Mouse (Mus musculus) CH12.LX (cell line): ENCODE measurements at regions not wholly inside any gene's neighbourhood (a gene's known extent, or its start where the extent isn't known, plus 50 kb on each side); places are given as distances from the start of the nearest gene placed in this dataset.

Experiments
- DNase-seq: peaks from one replicate; pipeline ENCODE4 v3.0.0-alpha.2; 2013; ENCODE audit errors: extremely low read depth
- H3K27ac ChIP-seq: 2 replicates; pipeline ENCODE4 v1.5.1; 2012; ENCODE audit warnings: low read depth, mild to moderate bottlenecking, control low read depth, moderate library complexity; ENCODE audit not compliant: insufficient read depth
- H3K27me3 ChIP-seq: replicated peaks from 2 replicates; pipeline ENCODE3; 2012; ENCODE audit warnings: inconsistent platforms
- H3K36me3 ChIP-seq, 2 experiments: replicated peaks in 1 of 2; 2 replicates each; pipeline versions ENCODE3 to v1.6.1; 2012; ENCODE audit warnings: inconsistent platforms in 1 of 2, low read length in 1 of 2, mild to moderate bottlenecking in 1 of 2, mixed read lengths in 1 of 2, moderate library complexity in 1 of 2; ENCODE audit not compliant: control insufficient read depth in 1 of 2, insufficient read depth in 1 of 2
- H3K4me1 ChIP-seq, 2 experiments: 2 replicates each; pipeline ENCODE4 v1.6.1; 2012; ENCODE audit warnings: inconsistent platforms in 1 of 2, moderate library complexity in 1 of 2; ENCODE audit not compliant: insufficient read depth in 2 of 2, control insufficient read depth in 1 of 2
- H3K4me2 ChIP-seq: 2 replicates; pipeline ENCODE4 v1.6.1; 2012; ENCODE audit warnings: low read depth, mild to moderate bottlenecking, control low read depth; ENCODE audit not compliant: poor library complexity, insufficient read depth, severe bottlenecking
- H3K4me3 ChIP-seq, 3 experiments: fragments of 150-350 bp in 1 of 3; sonication (generic) in 1 of 3; replicated peaks in 1 of 3; 2 replicates each; pipeline versions ENCODE3 to v1.5.1; 2011 to 2012; ENCODE audit warnings: low read depth in 2 of 3, low read length in 2 of 3, mild to moderate bottlenecking in 2 of 3, moderate library complexity in 2 of 3, control low read depth in 1 of 3, improper control_type of control experiment in 1 of 3, inconsistent platforms in 1 of 3, mixed read lengths in 1 of 3; ENCODE audit not compliant: poor library complexity in 1 of 3
- H3K79me2 ChIP-seq: replicated peaks from 2 replicates; pipeline ENCODE4 v1.6.1; 2012; ENCODE audit warnings: mild to moderate bottlenecking, moderate library complexity; ENCODE audit not compliant: control insufficient read depth, poor library complexity, insufficient read depth, severe bottlenecking; ENCODE audit errors: extremely low read depth
- H3K9ac ChIP-seq: 2 replicates; pipeline ENCODE4 v1.6.1; 2012; ENCODE audit warnings: low read depth, mild to moderate bottlenecking, control low read depth, moderate library complexity; ENCODE audit not compliant: insufficient read depth
- H3K9me3 ChIP-seq: replicated peaks from 2 replicates; pipeline ENCODE3; 2012; ENCODE audit warnings: low read length, inconsistent platforms, mixed read lengths
- CTCF ChIP-seq, 2 experiments: IDR thresholded peaks in 1 of 2; conservative IDR thresholded peaks in 1 of 2; 2 replicates each; pipeline ENCODE4 v1.5.1; 2011 to 2012; ENCODE audit warnings: low read depth in 2 of 2, low read length in 2 of 2, improper control_type of control experiment in 1 of 2, inconsistent platforms in 1 of 2, mild to moderate bottlenecking in 1 of 2, moderate library complexity in 1 of 2
- ELF1 ChIP-seq: IDR thresholded peaks from 2 replicates; pipeline ENCODE4 v1.6.1; 2014; ENCODE audit warnings: low read depth, mild to moderate bottlenecking, inconsistent platforms, low read length, improper control_type of control experiment
- EP300 ChIP-seq: IDR thresholded peaks from 2 replicates; pipeline ENCODE4 v1.6.1; 2011; ENCODE audit warnings: low read length, improper control_type of control experiment
- ETS1 ChIP-seq: conservative IDR thresholded peaks from 2 replicates; pipeline ENCODE4 v1.6.1; 2012; ENCODE audit warnings: low read depth, mild to moderate bottlenecking, inconsistent platforms, low read length, improper control_type of control experiment, moderate library complexity
- GABPA ChIP-seq: IDR thresholded peaks from 2 replicates; pipeline ENCODE4 v1.6.1; 2012; ENCODE audit warnings: low read depth, low read length, improper control_type of control experiment, inconsistent platforms; ENCODE audit not compliant: insufficient replicate concordance
- NRF1 ChIP-seq: IDR thresholded peaks from 2 replicates; pipeline ENCODE4 v1.6.1; 2014; ENCODE audit warnings: low read depth, mild to moderate bottlenecking, inconsistent platforms, low read length, improper control_type of control experiment, moderate library complexity
- PAX5 ChIP-seq: IDR thresholded peaks from 2 replicates; pipeline ENCODE4 v1.6.1; 2012; ENCODE audit warnings: low read length, inconsistent platforms, mixed read lengths
- SIN3A ChIP-seq: IDR thresholded peaks from 2 replicates; pipeline ENCODE4 v1.6.1; 2012; ENCODE audit warnings: low read length, improper control_type of control experiment, inconsistent platforms
- TCF12 ChIP-seq: IDR thresholded peaks from 2 replicates; pipeline ENCODE4 v1.6.1; 2014; ENCODE audit warnings: low read depth, mild to moderate bottlenecking, inconsistent platforms, low read length, improper control_type of control experiment
- ZC3H11A ChIP-seq: IDR thresholded peaks from 2 replicates; pipeline ENCODE4 v1.6.1; 2012; ENCODE audit warnings: low read depth, mild to moderate bottlenecking, inconsistent platforms, low read length, improper control_type of control experiment
- ZNF384 ChIP-seq: IDR thresholded peaks from 2 replicates; pipeline ENCODE4 v1.6.1; 2012; ENCODE audit warnings: low read depth, low read length, improper control_type of control experiment, inconsistent platforms
- dilution Hi-C: fragments of 300-500 bp; cut with MboI; formaldehyde crosslinking; loops from 2 replicates; pipeline ENCODE4 v1.14.3; 2020; ENCODE audit warnings: low sequenced_read_pairs; ENCODE audit not compliant: extremely low pct_unique_long_range_greater_than_20kb, extremely low pct_ligation_motif_present
- in situ Hi-C: fragments of 300-500 bp; cut with MboI; formaldehyde crosslinking; loops from 3 replicates; pipeline ENCODE4 v1.14.3; 2019; ENCODE audit warnings: low sequenced_read_pairs, low pct_ligation_motif_present, low pct_unique_long_range_greater_than_20kb, mixed read lengths

GRCm38 (mm10) chr9:115651708-115652107 is 257.5 kb upstream of the Gadl1 start:
- dilution Hi-C loops (no loop called here), in situ Hi-C loops (no loop called here)
- H3K4me2 ChIP-seq: no peak overlapping the region
- H3K9me3 ChIP-seq: peaks cover 3% of the 10 kb centered on the region
- H3K79me2 ChIP-seq: no peaks in the 10 kb centered on the region
- no peaks in the 10 kb centered on the region for H3K27me3 ChIP-seq
- H3K36me3 ChIP-seq: no peaks in the 10 kb centered on the region
- peaks cover 6 to 36% of the 10 kb centered on the region in 2 experiments; a peak in 3 of 4 replicates for H3K4me1 ChIP-seq
- no peak for TF ChIP-seq TCF12
- TF ChIP-seq GABPA: no peak
- H3K9ac ChIP-seq: no peak overlapping the region
- no peak overlapping the region for H3K4me3 ChIP-seq
- no peak for DNase-seq
- H3K27ac ChIP-seq: no peak overlapping the region

- Histone ChIP-seq H3K9me3 (peaks cover 3% of the 10 kb centered on the region), H3K79me2 (no peaks in the 10 kb centered on the region), H3K27ac (no peak overlapping the region), H3K36me3 (no peaks in the 10 kb centered on the region), H3K27me3 (no peaks in the 10 kb centered on the region), H3K9ac (no peak overlapping the region), H3K4me3 (no peak overlapping the region), H3K4me1 (peaks cover 6 to 49% of the 10 kb centered on the region in 2 experiments; a peak in 3 of 4 replicates), H3K4me2 (no peak overlapping the region)
- in situ Hi-C loops (no loop called here), dilution Hi-C loops (no loop called here)
- DNase-seq: no peak
- TF ChIP-seq CTCF (conservative IDR thresholded peaks at IDR 0.05 in 1 of 2, IDR thresholded peaks at IDR 0.05 in 1 of 2; ENCODE audit: low read depth in 2 of 2, low read length in 2 of 2) (0 out of 4 replicates have a peak, but pooled peaks of 1 of the 2 experiments have one; percentile 9), SIN3A (no peak)
These were observed 256.1 kb upstream of the Gadl1 start for GRCm38 (mm10) chr9:115653116-115653515.

- H3K9me3 ChIP-seq: peaks cover 10% of the 10 kb centered on the region
- H3K27ac ChIP-seq: no peak overlapping the region
- no peaks in the 10 kb centered on the region for H3K79me2 ChIP-seq
- no peak overlapping the region for H3K4me2 ChIP-seq
- H3K36me3 ChIP-seq: no peaks in the 10 kb centered on the region
- H3K4me1 ChIP-seq: peaks cover 6 to 49% of the 10 kb centered on the region in 2 experiments; a peak in 3 of 4 replicates
- in situ Hi-C loops (no loop called here), dilution Hi-C loops (no loop called here)
- no peak for TF ChIP-seq NRF1
- TF ChIP-seq ETS1: peak; percentile 72
- TF ChIP-seq EP300: no peak
- TF ChIP-seq ELF1: no peak
- no peak for TF ChIP-seq ZC3H11A
- no peak for TF ChIP-seq SIN3A
- TF ChIP-seq ZNF384: 0 out of 2 replicates have a peak, but pooled peaks have one; percentile 31
- TF ChIP-seq PAX5: no peak
- H3K9ac ChIP-seq: no peak overlapping the region
- DNase-seq: peak; percentile 84
- no peaks in the 10 kb centered on the region for H3K27me3 ChIP-seq
- H3K4me3 ChIP-seq: no peak overlapping the region
These were observed 254.3 kb upstream of the Gadl1 start for GRCm38 (mm10) chr9:115654933-115655332.
